Mouse (Mus musculus): ENCODE results near the gene Gm10197. TPM values are rescaled to one million over a fixed set of nuclear protein-coding genes. Genes with fewer than 3 reads are reported as not detected.
"Not testable (repeated sequence)": the region's sequence is repeated elsewhere in the genome, so short reads cannot be mapped to it uniquely, and the experiment has no call there.

Gm10197 gene
- polyA plus RNA-seq, 1 experiment, result not detected

- no peak for TF ChIP-seq POLR2A (IDR thresholded peaks at IDR 0.05; ENCODE audit: low read depth, low read length)
- TF ChIP-seq CTCF (conservative IDR thresholded peaks at IDR 0.05; ENCODE audit: insufficient read depth, insufficient read length, low read depth, low read length), result 0 out of 2 replicates have a peak, but pooled peaks have one; percentile 9
- Histone ChIP-seq H3K27me3 (replicated peaks; ENCODE audit: control insufficient read depth, insufficient read depth, low read length) (no peaks in the 10 kb centered on the region), H3K4me1 (ENCODE audit: control insufficient read depth, insufficient read depth, low read length) (no peaks in the 10 kb centered on the region), H3K27ac (ENCODE audit: insufficient read depth, low read depth, low read length) (no peak overlapping the region), H3K36me3 (ENCODE audit: control insufficient read depth, insufficient read depth, low read length) (no peaks in the 10 kb centered on the region), H3K4me3 (ENCODE audit: insufficient read depth, low read depth, low read length) (no peak overlapping the region)
- WGBS, result 55% methylated on average over 12 of the region's 12 CpGs
- DNase-seq, result no peak
These were observed 31.3 kb upstream of the Gm10197 start for GRCm38 (mm10) chr19:53402741-53403432.

- Histone ChIP-seq H3K36me3 (ENCODE audit: control insufficient read depth, insufficient read depth, low read length) (no peaks in the 10 kb centered on the region), H3K4me3 (ENCODE audit: insufficient read depth, low read depth, low read length) (no peak overlapping the region), H3K27ac (ENCODE audit: insufficient read depth, low read depth, low read length) (no peak overlapping the region), H3K27me3 (replicated peaks; ENCODE audit: control insufficient read depth, insufficient read depth, low read length) (no peaks in the 10 kb centered on the region), H3K4me1 (ENCODE audit: control insufficient read depth, insufficient read depth, low read length) (no peaks in the 10 kb centered on the region)
- no peak for DNase-seq
- WGBS, result 78% methylated on average over 16 of the region's 16 CpGs
- TF ChIP-seq POLR2A (IDR thresholded peaks at IDR 0.05; ENCODE audit: low read depth, low read length) (no peak), CTCF (conservative IDR thresholded peaks at IDR 0.05; ENCODE audit: insufficient read depth, insufficient read length, low read depth, low read length) (no peak)
These were observed 29.0 kb upstream of the Gm10197 start for GRCm38 (mm10) chr19:53400332-53401110.

- H3K36me3 ChIP-seq (ENCODE audit: control insufficient read depth, insufficient read depth, low read length), result no peaks in the 10 kb centered on the region
- 81% methylated on average over 4 of the region's 4 CpGs for WGBS
- DNase-seq, result no peak
- H3K4me3 ChIP-seq (ENCODE audit: insufficient read depth, low read depth, low read length), result no peak overlapping the region
- no peaks in the 10 kb centered on the region for H3K4me1 ChIP-seq (ENCODE audit: control insufficient read depth, insufficient read depth, low read length)
- TF ChIP-seq CTCF (conservative IDR thresholded peaks at IDR 0.05; ENCODE audit: insufficient read depth, insufficient read length, low read depth, low read length) (no peak), POLR2A (IDR thresholded peaks at IDR 0.05; ENCODE audit: low read depth, low read length) (no peak)
- H3K27me3 ChIP-seq (replicated peaks; ENCODE audit: control insufficient read depth, insufficient read depth, low read length), result no peaks in the 10 kb centered on the region
- no peak overlapping the region for H3K27ac ChIP-seq (ENCODE audit: insufficient read depth, low read depth, low read length)
These were observed 27.6 kb upstream of the Gm10197 start for GRCm38 (mm10) chr19:53399213-53399612.

GRCm38 (mm10) chr19:53397451-53398233 is 26.1 kb upstream of the Gm10197 start:
- no peak for TF ChIP-seq CTCF (conservative IDR thresholded peaks at IDR 0.05; ENCODE audit: insufficient read depth, insufficient read length, low read depth, low read length)
- TF ChIP-seq POLR2A (IDR thresholded peaks at IDR 0.05; ENCODE audit: low read depth, low read length), result no peak
- Histone ChIP-seq H3K36me3 (ENCODE audit: control insufficient read depth, insufficient read depth, low read length) (no peaks in the 10 kb centered on the region), H3K4me1 (ENCODE audit: control insufficient read depth, insufficient read depth, low read length) (no peaks in the 10 kb centered on the region; the same call in 1 of the 2 replicates), H3K27ac (ENCODE audit: insufficient read depth, low read depth, low read length) (no peak overlapping the region), H3K27me3 (replicated peaks; ENCODE audit: control insufficient read depth, insufficient read depth, low read length) (no peaks in the 10 kb centered on the region), H3K4me3 (ENCODE audit: insufficient read depth, low read depth, low read length) (no peak overlapping the region)
- DNase-seq, result no peak
- WGBS, result 71% methylated on average over 12 of the region's 12 CpGs

GRCm38 (mm10) chr19:53395805-53396204 is 24.2 kb upstream of the Gm10197 start:
- H3K27ac ChIP-seq (ENCODE audit: insufficient read depth, low read depth, low read length); H3K4me1 ChIP-seq (ENCODE audit: control insufficient read depth, insufficient read depth, low read length); H3K27me3 ChIP-seq (replicated peaks; ENCODE audit: control insufficient read depth, insufficient read depth, low read length); H3K36me3 ChIP-seq (ENCODE audit: control insufficient read depth, insufficient read depth, low read length); H3K4me3 ChIP-seq (ENCODE audit: insufficient read depth, low read depth, low read length); DNase-seq: not testable (repeated sequence)
- 56% methylated on average over 5 of the region's 5 CpGs for WGBS

GRCm38 (mm10) chr19:53394956-53395355 is 23.4 kb upstream of the Gm10197 start:
- not testable (repeated sequence) for H3K27me3 ChIP-seq (replicated peaks; ENCODE audit: control insufficient read depth, insufficient read depth, low read length); DNase-seq; H3K4me1 ChIP-seq (ENCODE audit: control insufficient read depth, insufficient read depth, low read length); H3K36me3 ChIP-seq (ENCODE audit: control insufficient read depth, insufficient read depth, low read length); H3K4me3 ChIP-seq (ENCODE audit: insufficient read depth, low read depth, low read length); H3K27ac ChIP-seq (ENCODE audit: insufficient read depth, low read depth, low read length)
- WGBS, result 59% methylated on average over 3 of the region's 3 CpGs

- H3K27me3 ChIP-seq (replicated peaks; ENCODE audit: control insufficient read depth, insufficient read depth, low read length), result no peaks in the 10 kb centered on the region
- no peak for TF ChIP-seq CTCF (conservative IDR thresholded peaks at IDR 0.05; ENCODE audit: insufficient read depth, insufficient read length, low read depth, low read length)
- no peak for TF ChIP-seq POLR2A (IDR thresholded peaks at IDR 0.05; ENCODE audit: low read depth, low read length)
- no peaks in the 10 kb centered on the region for H3K36me3 ChIP-seq (ENCODE audit: control insufficient read depth, insufficient read depth, low read length)
- no peak overlapping the region for H3K27ac ChIP-seq (ENCODE audit: insufficient read depth, low read depth, low read length)
- no peak overlapping the region for H3K4me3 ChIP-seq (ENCODE audit: insufficient read depth, low read depth, low read length)
- H3K4me1 ChIP-seq (ENCODE audit: control insufficient read depth, insufficient read depth, low read length), result peaks cover 5% of the 10 kb centered on the region
- peak; percentile 79 for DNase-seq
- 9% methylated on average over 7 of the region's 7 CpGs for WGBS
These were observed 23.0 kb upstream of the Gm10197 start for GRCm38 (mm10) chr19:53394552-53394951.
